Comparison of ENCODE assay signal across 8 mouse cellular contexts in genomic region chr2:3474861-3475283, GRCm38 (mm10). TPM values are rescaled to one million over a fixed set of nuclear protein-coding genes. Genes with fewer than 3 reads are reported as not detected.
DNase-seq lines count a peak whose midpoint lies in the region; ATAC-seq lines count a peak whose summit lies in the region.

Suv39h2 (minus strand) TSS chr2:3475031.

- no peaks in the 10 kb centered on the region for H3K36me3 ChIP-seq in hindbrain, embryonic 11.5 days (ENCODE audit: control insufficient read depth, insufficient read depth, low read length)

- H3K4me2 ChIP-seq in hindbrain, embryonic 11.5 days (replicated peaks; ENCODE audit: low read depth, low read length) = peak within 1 kb of the TSS; percentile 45

- ATAC-seq in hindbrain, embryonic 11.5 days (ENCODE audit: low FRiP score) = peak; percentile 98

- H3K9ac ChIP-seq in hindbrain, embryonic 11.5 days (ENCODE audit: low read depth, low read length) = peak within 1 kb of the TSS; percentile 86

- peak within 1 kb of the TSS; percentile 94 for H3K4me3 ChIP-seq in hindbrain, embryonic 11.5 days (ENCODE audit: low read depth, low read length)

- H3K27me3 ChIP-seq in hindbrain, embryonic 11.5 days (ENCODE audit: control insufficient read depth, insufficient read depth, low read length) = no peaks in the 10 kb centered on the region

- 0 out of 2 replicates have a peak, but pooled peaks cover 2% of the 10 kb centered on the region for H3K4me1 ChIP-seq in hindbrain, embryonic 11.5 days (replicated peaks; ENCODE audit: control insufficient read depth, insufficient read depth, low read length)

- peak; percentile 98 for DNase-seq in Muller cell, postnatal 12 days (ENCODE audit: inconsistent ontology term)
- peak; percentile 95 for DNase-seq in cerebellum, adult 9-11 months
- peak; percentile 79 to 97 for DNase-seq in frontal cortex, adult 2 months (ENCODE audit: extremely low spot score in 1 of 2, low spot score in 1 of 2)
- DNase-seq in hindbrain, embryonic 11.5 days (ENCODE audit: low spot score) = peak; percentile 99
- peak; percentile 96 to 98 for DNase-seq in layer of hippocampus, postnatal 10 days (ENCODE audit: low spot score in 2 of 2)
- DNase-seq in lung, postnatal 10 days = peak; percentile 98
- peak; percentile 99 for DNase-seq in ovary, postnatal 36 days (ENCODE audit: low spot score)
- peak; percentile 98 for DNase-seq in thymus, postnatal 25 days

- H3K9me3 ChIP-seq in hindbrain, embryonic 11.5 days (ENCODE audit: control insufficient read depth, low read length) = no peaks in the 10 kb centered on the region

- WGBS in hindbrain, embryonic 11.5 days = 0% methylated on average over 36 of the region's 42 CpGs

- peak within 1 kb of the TSS; percentile 92 for H3K27ac ChIP-seq in hindbrain, embryonic 11.5 days (ENCODE audit: low read depth, low read length)

RNA-seq across cellular contexts. Expression of gene Suv39h2, which starts in this region (rescaled TPM):
- polyA plus RNA-seq in frontal cortex, adult 2 months (2012; rRNA removed) = 2.6 and 2.7 TPM in 2 replicates
- polyA plus RNA-seq in hindbrain, embryonic 11.5 days (2014; fragmentation: Nextera tagmentation; extraction: Ambion mirVana) = 39.7 and 41.3 TPM in 2 replicates
- total RNA-seq in layer of hippocampus, postnatal 10 days (2021) = 1 to 10 TPM; 4.7 to 4.8 TPM

Comparison
In these comparisons a context has a peak if more than half of its experiments do, and no peak if none do; other contexts are left out.
1. Peak in every context shown above with its lines: DNase-seq, ATAC-seq, H3K4me3 ChIP-seq and H3K27ac ChIP-seq.
2. RNA of gene Suv39h2 (polyA plus RNA-seq): 39.7 to 41.3 TPM in hindbrain, embryonic 11.5 days; 2.6 to 2.7 TPM in frontal cortex, adult 2 months; every median in the first group is over 10 times any median in the second.